Mouse (Mus musculus): Measurements from ENCODE around the gene Tssk3. TPM values are rescaled to one million over a fixed set of nuclear protein-coding genes. Genes with fewer than 3 reads are reported as not detected.
"Not testable (repeated sequence)": the region's sequence is repeated elsewhere in the genome, so short reads cannot be mapped to it uniquely, and the experiment has no call there.

Gene Tssk3
- total RNA-seq, 2 experiments from 2014 or later, result not detected

DNA sequence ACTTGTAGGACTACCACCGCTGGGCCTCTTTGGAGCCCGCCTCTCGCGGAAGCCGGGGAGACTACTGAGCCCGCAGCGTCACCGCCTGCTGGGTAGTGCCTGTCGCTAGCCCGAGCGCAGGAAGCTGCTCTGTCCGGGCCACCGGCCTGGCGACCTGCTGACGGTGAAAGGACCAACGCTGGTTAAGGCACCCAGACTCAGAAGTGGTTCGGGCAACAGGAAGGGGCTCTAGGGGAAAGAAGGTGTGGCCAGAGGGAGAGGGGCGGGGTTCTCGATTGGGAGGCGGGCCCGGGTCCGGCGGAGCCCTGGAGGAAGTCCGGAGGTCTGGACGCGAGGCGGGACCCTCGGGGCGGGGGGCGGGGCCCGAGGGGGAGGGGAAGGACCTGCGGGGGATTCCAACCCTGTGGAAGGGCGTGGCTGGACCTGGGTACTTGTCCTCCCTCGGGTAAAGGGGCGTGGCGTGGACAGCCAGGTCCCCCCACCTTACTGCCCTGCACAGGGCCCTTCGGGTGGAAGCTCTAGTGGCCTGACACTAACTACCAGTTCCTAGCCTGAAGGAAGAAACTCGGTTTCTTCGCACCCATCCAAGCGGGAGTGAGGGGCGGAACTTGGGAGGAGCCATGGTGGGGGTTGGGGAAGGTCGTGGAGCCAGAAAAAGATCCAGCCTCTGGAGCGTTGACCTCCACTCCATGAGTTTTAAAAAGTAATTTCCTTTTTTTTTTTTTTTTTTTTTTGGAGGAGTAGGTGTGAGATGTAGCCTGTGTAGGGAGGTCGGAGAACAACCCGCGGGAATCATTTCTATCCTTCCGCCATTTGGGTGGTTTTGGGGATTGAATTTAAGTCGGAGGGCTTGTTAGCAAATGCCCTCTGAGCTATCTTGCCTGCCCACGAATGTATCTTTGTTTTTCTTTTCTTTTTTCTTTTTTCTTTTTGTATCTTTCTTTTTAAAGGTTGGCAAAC is 10.1 kb upstream of the Tssk3 start:
- DNase-seq, result peak; percentile 90

DNA sequence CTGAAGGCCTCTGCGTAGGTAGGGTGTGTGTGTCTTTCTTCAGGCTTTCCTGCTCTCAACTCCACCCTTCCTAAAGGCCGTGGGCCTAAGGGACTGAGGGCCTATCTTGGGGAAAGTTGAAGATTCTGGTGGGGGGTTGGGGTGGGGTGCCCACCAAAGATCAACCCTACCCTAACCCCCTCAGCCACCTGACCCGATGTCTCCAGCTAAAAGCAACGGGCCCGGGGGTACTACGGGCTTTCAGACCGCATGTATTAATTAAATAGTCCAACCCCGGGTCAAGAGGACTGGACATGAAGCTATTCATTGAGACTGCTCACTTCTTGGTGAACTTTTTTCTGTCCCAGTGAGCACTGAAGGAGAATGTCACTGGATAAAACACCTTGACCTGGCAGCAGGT is 9.2 kb upstream of the Tssk3 start:
- DNase-seq, result no peak

DNA sequence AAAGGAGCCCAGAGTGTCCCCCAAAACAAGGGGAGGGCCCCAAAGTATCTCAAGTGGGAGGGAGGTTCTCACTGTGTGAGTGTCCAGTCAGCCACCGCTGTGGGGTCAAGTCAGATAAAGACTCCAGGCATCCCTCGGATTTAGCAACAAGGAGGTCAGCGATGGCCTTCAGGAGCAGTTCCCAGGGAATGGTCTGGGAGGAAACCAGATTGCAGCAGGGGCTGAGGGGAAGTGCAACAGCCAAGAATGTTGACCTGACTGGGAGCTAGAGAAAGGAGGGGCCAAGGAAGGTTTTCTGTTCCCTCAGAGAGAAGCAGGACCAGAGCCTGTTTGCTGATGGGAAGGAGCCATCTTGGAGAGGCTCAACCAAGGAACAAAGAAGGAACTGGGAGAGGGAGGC is 8.1 kb upstream of the Tssk3 start:
- no peak for DNase-seq

DNA sequence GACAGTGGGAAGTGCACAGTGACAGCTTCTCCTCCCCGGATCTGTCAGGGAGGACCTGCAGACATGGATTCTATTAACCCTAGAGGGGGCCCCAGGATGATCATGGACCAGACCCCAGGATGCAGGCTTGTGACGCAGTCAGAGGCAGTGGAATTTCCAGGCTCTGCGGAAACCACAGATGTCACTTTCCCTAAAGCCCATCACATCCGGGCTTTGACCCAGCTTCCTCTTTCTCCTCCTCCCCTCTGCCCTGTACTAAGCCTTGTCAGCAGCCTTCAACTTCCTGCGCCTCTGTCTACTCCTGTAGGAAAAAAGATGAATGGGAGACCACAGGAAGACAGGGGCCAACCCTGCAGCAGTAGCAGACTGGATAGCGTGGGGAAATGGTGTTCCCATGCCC is 5.8 kb upstream of the Tssk3 start:
- no peak for DNase-seq

DNA sequence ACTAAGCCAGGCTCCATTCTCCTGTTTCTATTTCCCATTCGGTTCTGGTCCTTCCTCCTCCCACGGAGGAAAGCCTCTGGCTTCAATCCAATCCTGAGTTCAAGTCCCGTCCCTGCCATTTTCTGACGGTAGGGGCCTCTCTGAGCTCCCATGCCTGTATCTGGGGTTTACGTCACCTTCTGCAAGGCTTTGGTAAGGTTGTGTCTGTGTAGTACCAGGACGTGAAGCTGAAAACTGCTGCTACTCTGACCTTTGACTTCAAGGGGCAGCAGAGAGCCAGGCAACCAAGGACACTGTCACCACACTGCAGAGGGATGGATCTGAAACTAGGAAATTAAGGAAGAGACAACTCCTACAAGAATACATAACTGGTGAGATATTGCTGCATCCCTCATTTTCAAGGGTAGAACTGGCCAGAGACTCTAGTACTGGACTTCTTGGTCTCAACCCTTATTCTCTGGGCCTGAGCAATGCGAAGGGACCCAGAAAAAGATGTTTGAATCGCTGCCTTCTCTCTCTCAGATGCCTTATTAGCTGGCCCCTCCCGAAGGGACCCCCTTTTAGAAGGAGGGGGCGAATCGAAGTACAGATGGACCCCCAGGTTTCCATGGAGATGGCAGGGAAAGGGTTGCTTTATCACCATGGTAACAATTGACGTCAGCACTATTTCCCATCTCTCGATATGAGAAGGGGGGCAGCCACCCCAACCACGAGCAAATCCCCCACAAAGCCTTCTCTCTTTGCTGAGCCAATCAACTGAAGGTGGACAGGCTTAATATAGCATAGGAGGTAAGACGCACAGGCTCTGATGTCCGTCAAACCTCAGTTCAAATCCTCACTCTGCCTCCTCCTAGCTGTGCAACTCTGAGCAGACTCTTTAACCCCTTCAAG is 5.1 kb upstream of the Tssk3 start:
- DNase-seq, result no peak

DNA sequence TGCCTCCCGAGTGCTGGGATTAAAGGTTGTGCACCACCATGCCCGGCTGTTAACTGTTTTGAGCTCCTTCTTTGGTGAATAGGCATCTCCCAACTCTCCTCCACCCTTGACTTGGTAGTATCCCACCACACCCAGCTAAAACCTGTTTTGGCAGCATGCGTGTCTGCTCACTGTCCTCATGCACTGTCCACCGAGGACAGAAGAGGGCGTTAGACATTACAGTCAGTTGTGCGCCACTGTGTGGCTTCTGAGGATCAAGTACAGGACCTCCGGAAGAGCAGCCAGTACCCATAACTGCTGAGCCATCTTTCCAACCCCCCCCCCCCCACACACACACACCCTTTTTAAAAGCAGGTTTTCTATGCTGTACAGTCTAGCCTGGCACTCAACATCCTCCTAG is 3.9 kb upstream of the Tssk3 start:
- no peak for DNase-seq

DNA sequence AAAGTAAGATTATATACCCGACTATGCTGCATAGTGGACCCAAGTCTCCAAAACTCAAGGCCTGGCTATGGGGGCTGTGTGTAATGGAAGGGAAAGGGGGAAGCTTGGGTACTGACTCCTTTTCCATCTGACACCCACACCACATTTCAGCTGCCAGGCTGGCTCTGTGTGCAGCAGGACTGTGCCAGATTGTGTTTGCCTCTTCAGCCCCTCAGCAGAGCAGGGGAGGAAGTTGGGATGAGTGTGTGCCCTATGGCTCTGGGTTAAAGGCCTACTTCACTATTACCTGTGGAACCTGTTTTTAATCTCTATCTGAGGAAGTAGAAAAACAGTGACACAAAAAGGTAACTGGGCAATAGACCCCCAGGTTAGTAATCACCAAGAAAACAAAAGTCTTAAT is 9.7 kb downstream of the Tssk3 start:
- DNase-seq, result no peak

DNA sequence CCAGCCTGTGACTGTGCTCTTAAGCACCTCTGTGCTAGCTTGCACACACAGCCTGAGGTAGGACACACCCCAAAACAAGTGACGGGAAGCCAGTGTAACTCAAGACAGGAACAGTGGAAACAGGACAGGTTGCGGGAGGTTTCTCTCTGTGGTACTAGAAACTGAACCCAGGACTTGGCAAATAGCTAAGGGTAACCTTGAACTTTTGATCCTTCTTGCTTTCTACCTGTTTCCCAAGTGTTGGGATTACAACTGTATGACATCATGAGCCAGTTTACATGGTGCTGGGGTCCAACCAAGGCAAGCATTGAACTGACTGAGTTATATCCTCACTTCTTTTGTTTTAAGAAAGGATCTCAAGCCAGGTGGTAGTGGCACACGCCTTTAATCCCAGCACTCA is 11.0 kb downstream of the Tssk3 start:
- no peak for DNase-seq

DNA sequence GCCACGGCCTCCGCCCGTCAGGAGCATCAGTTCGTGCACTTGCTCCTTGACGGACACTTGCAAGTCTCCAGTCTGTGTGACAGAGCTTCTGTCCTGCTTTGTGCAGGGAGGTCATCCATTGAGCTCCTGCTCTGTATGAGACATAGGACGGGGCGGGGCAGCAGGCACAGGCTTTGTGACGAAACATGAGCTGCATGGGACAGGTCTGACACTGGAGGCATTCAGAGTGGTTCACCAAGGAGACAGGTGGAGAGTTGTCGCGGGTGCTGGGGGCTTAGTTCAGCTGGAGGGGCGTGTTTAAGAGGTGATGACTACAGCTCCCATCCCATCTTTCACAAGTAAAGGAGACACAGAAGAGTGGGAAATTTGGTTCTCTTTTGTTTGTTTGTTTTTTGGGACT is 14.8 kb downstream of the Tssk3 start:
- DNase-seq, result no peak

DNA sequence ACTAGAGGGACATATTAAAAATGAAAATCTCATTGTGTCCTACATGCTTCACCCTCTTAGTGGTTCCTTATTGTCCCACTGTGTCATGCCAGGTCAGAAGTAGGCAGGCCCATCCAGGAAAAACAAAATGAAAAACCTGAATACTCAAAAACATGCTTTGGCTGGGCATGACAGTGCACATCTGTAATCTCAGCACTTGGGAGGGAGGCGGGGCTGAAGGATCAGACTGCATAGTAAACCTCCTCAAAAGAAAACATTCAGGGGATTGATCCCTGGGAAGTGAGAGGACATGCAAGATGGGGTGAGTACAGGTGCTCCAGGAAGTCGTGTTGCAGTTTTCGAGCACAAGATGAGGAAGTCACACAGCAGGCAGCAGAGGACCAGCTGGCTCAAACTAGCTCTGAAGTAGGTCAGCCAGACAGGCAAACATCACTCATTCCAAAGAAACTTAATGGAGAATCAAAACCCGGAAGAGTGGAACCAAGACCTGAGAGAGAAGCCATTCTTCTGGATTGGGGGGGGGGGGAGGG is 26.5 kb downstream of the Tssk3 start:
- DNase-seq, result no peak

DNA sequence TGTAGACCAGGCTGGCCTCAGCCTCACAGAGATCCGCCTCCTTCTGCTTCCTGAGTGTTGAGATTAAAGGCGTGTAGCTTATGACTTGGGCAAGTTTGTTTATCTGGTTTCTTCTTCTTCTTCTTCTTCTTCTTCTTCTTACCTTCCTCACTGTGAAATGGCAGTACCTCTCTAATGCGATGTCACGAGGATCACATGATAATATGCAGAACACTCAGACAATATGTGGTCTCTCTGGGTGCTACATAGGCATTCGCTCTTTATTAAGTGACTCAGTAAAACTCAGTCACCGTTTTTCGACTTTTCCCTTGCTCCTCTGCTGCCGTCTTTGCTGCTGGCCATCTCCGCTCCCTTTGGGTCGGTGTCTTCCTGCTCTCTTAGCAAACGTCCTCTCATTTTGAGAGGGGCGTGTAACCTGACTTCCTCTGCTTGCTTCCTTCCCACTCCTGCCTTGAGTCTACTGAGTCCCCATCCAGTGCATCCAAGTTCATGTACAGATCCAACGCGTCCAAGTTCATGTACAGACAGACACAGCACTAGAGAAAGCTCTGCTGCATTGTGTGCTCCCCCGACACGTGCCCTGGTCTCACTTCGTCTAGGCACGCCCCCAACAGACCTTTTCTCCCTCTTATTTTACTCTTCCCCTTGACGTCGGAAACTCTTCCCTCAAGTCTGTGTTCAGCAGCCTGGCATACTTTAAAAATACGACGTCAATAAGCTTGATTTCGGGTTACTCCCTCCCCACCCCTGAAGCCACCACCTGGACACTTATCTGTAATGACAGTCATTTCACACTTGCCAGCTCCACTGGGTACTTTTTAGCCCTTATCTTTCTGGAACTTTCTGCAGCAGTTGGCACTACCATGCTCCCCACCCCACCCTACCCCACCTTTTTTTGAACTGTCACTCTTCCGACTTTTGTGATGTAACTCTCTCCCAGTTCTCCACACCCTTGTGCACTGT is 27.4 kb downstream of the Tssk3 start:
- no peak for DNase-seq

DNA sequence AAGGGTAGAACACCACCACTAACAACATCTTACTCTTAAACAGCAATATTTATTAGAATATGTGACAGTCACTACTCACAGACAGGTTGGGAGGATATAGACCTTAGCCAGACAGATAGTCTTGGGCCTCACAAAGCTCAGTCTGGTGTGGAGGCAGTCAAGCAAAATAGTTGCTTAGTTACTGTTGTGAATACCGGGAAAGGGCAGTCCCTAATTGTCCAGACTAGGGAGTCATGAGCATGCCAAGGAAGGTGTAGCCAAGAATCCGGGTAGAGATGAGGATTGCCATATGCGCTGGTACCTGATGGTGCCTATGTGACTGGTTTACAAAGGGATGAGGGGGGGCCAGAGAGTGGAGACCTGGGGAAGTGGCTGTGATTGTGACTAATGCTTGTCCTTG is 28.7 kb downstream of the Tssk3 start:
- DNase-seq, result no peak

DNA sequence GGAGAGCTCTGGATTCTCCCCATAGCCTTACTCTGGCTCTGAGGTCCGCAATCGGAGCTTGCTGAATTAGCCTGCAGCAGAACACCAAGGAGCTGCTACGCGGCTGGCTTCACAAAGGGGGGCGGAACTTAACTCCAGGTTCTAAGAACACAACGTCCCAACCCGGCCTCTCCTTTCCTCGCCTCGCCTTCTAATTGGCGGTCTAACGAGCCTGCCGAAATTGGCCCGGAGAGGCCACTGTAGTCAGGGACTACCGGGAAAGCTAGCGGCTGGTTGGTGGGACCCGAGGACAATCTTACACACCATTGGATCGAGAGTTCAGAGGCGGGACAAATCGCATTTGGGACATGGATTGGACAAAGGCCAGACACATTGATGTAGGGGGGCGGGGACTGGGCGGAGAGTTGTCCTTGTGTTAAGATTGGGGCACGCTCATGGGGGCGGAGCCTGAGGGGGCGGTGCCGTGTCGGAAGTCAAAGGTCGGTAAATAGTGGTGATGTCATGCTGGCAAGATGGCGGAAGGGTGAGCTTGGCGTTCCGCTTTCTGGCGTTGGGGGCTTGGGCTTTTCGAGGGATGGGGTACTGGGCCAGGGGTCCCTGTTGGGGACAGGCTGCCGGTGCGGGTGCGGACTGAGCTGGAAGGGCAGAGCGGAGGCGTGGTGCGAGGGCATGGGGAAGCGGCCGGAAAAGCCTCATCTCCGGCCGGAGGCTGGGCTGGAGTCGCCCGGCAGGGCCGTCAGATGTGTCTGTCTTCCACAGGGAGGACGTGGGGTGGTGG is 29.4 kb downstream of the Tssk3 start, which contains the start of gene Bsdc1:
Gene Bsdc1, plus strand, starts transcription at position 399 of the 778 bp plus-strand sequence.
- peak; percentile 100 for DNase-seq

DNA sequence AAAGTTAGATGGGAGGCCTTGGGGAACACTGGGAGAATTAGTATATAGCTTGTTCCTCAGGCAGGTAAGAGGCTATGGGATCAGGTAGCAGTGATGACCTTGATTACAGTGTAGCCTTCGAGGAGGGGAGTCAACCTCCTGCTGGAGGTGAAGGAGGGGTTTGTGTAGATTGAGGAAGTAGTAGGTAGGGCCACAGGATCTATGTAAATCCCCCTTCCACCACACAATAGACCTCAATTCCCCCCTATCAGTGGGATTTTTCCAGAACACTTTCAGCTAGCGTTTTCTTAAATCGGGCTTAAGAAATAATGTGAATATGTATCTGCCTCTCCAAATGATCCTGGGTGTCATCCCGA is 30.0 kb downstream of the Tssk3 start:
- DNase-seq, result no peak

DNA sequence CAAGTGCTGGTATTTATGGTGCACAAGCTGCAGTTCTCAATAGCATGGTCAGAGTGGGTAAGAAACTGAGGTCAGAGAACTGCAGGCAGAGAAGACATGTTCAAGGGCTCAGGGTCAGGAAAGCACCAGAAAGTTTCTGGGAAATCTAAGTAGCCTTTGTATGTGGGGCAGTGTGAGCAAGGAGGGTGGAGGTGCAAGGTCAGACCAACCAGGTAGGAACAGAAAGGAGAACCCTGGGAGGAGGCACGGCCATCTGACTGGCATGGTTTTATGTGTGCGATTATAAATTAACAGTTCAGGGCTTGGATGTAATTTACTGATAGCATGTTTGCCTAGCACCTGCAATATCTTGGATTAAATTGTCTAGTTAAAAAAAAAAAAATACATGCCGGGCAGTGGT is 31.1 kb downstream of the Tssk3 start:
- DNase-seq, result no peak

DNA sequence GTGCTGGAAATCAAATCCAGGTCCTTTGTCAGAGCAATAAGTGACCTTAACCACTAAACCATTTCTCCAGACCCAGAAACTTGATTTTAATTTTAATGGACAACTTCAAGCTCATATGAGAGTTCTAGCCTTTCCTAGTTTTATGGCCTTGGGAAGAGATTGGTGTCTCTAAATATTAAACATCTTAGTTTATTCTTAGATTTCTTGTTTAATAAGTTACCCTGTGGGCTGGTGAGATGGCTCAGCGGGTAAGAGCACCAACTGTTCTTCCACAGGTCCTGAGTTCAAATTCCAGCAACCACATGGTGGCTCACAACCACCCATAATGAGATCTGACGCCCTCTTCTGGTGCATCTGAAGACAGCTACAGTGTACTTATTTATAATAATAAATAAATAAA is 33.5 kb downstream of the Tssk3 start:
- not testable (repeated sequence) for DNase-seq

DNA sequence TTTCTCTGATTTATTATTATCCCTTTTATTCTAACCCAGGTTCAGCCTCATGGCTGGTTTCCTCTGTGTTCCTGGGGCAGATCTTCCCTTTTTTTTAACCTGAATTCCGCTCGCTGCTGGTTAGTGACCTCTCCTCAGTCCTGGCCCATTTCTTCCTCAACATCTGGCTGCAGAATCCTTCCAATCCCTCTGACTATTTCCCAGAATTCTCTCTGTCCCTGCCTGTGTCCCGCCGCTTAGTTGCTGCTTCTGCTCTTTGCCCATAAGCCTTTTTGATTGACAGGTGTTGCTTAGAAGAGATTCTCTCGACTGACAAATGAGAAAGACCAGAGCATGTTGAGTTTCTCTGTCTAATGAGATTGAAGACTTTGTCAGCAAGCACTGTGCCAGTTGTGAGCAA is 34.7 kb downstream of the Tssk3 start:
- no peak for DNase-seq

DNA sequence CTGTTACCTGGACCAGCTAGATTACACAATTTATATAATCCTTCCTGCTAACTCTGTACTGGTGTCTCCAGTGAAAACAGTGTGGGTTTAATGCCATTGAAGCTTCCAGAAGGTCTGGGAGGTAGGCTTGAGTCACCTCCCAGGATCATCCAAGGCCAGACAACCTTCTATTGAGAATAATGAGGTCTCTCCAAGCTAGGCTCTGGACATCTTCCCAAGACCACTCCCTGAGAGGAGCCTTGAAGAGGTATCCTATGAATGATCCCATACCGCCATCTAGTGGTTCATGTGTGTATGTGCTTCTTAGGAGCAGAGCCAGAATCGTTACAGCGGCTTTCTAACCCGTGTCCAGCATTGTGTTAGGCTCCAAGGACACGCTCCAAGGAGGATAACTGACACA is 35.6 kb downstream of the Tssk3 start:
- peak; percentile 35 for DNase-seq

DNA sequence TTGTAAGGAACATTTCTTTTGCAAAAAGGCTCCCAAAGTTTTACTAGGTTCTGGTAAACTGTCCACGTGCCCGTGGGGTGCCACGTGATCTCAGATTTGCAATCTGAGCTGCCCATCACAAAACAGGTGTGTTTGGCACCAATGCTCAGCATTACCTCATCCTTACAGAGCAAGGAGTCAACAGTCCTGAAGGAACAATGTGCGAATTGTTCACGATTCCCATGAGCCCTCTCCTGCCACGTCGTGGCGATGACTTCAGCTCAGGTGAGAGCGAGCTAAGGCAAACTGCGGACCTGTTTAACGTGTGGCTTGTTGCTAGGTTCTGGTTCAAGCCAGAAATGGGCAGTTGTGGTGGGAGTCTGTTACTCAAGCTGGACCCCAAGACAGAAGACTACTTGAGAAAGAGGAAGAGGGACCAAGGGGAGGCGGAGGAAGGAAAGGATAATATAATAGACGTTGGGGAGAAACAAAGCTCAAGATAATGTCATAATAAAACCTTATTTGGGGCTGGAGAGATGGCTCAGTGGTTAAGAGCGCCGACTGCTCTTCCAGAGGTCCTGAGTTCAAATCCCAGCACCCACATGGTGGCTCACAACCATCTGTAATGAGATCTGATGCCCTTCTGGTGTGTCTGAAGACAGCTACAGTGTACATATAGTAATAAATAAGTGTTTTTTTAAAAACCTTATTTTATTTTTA is 39.2 kb downstream of the Tssk3 start:
- no peak for DNase-seq

DNA sequence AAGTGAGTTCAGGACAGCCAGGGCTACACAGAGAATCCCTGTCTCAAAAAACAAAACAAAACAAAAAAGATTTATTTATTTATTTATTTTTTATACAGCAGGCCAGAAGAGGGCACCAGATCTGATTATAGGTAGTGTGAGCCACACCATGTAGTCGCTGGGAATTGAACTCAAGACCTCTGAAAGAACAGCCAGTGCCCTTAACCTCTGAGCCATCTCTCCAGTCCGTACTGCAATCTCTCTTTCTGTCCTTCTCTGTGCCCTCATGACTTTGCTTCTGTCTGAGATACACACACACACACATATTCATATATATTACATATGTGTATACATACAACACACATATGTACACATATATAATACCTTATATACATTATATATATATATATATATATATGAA is 40.0 kb downstream of the Tssk3 start:
- DNase-seq, result no peak

All from gastrocnemius, postnatal 25 days (tissue).